Mouse (Mus musculus) G1E (cell line): ENCODE results near the gene Col4a2.

Source experiments
- CTCF ChIP-seq: IDR thresholded peaks from 2 replicates; pipeline ENCODE4 v1.5.1; 2012; ENCODE audit warnings: low read depth, low read length, inconsistent platforms, mixed read lengths
- GATA1 ChIP-seq: IDR thresholded peaks from 2 replicates; pipeline ENCODE4 v1.6.1; 2012; ENCODE audit warnings: borderline replicate concordance, low read length, inconsistent platforms, mixed read lengths
- POLR2AphosphoS5 ChIP-seq: IDR thresholded peaks from 2 replicates; pipeline ENCODE4 v1.6.1; 2012; ENCODE audit warnings: low read depth, low read length, inconsistent platforms; ENCODE audit not compliant: insufficient replicate concordance

- TF ChIP-seq CTCF: no peak
- no peak for TF ChIP-seq POLR2AphosphoS5
- no peak for TF ChIP-seq GATA1
Observed at GRCm38 (mm10) chr8:11270826-11271225, 41.8 kb upstream of the Col4a2 start.
